Mouse (Mus musculus) kidney, postnatal 0 days (tissue): ENCODE data around the gene Dcaf10. TPM values are rescaled to one million over a fixed set of nuclear protein-coding genes. Genes with fewer than 3 reads are reported as not detected.
A peak's percentile ranks its signal among the peaks of the same experiment; 100 is the strongest.

ENCODE experiments used
- ATAC-seq: fragments of 200-750 bp; cut with Nextera tagmentation; replicated peaks from 2 replicates; pipeline ENCODE4 v1.8.0; 2017; ENCODE audit warnings: low read depth, moderate number of reproducible peaks, moderate TSS enrichment, moderate library complexity; ENCODE audit not compliant: low FRiP score
- DNase-seq: peaks from one replicate; pipeline ENCODE4 v3.0.0-alpha.2; 2016; ENCODE audit warnings: low spot score
- H3K27ac ChIP-seq: fragments of 300-500 bp; sonication (generic); 2 replicates; pipeline ENCODE4 v1.5.1; 2014; ENCODE audit warnings: mild to moderate bottlenecking
- H3K27me3 ChIP-seq: fragments of 300-500 bp; sonication (generic); 2 replicates; pipeline ENCODE4 v1.6.1; 2014; ENCODE audit warnings: low read length, mixed read lengths; ENCODE audit not compliant: insufficient read depth
- H3K36me3 ChIP-seq: fragments of 300-500 bp; sonication (generic); 2 replicates; pipeline ENCODE4 v1.6.1; 2014; ENCODE audit warnings: low read length, mixed read lengths; ENCODE audit not compliant: insufficient read depth
- H3K4me1 ChIP-seq: fragments of 300-500 bp; sonication (generic); replicated peaks from 2 replicates; pipeline ENCODE4 v1.6.1; 2014; ENCODE audit warnings: antibody characterized with exemption, low read length, mixed read lengths; ENCODE audit not compliant: insufficient read depth
- H3K4me2 ChIP-seq: fragments of 300-500 bp; sonication (generic); 2 replicates; pipeline ENCODE4 v1.6.1; 2014; ENCODE audit warnings: mild to moderate bottlenecking, low read length, moderate library complexity, mixed read lengths
- H3K4me3 ChIP-seq: fragments of 300-500 bp; sonication (generic); replicated peaks from 2 replicates; pipeline ENCODE4 v1.5.1; 2014; ENCODE audit warnings: low read depth, low read length
- H3K9ac ChIP-seq: fragments of 300-500 bp; sonication (generic); 2 replicates; pipeline ENCODE4 v1.6.1; 2014; ENCODE audit warnings: low read depth, low read length
- H3K9me3 ChIP-seq: fragments of 300-500 bp; sonication (generic); replicated peaks from 2 replicates; pipeline ENCODE4 v1.6.1; 2016; ENCODE audit warnings: low read length, inconsistent platforms, mixed read lengths
- CTCF ChIP-seq: IDR thresholded peaks from 2 replicates; pipeline ENCODE4 v1.5.1; 2016; ENCODE audit warnings: antibody characterized with exemption, low read depth, mild to moderate bottlenecking, moderate library complexity
- WGBS: fragments of 180-500 bp; shearing (Covaris S2); extraction: QIAGEN DNeasy Blood & Tissue Kit; methylation state at CpG from one replicate; pipeline ENCODE4 v1.1.7; 2014; 5-methylcytosine and 5-hydroxymethylcytosine counted together
- polyA plus RNA-seq: library from polyadenylated mRNA; unstranded; fragments of >200 nt; fragmentation: Nextera tagmentation; extraction: Ambion mirVana; gene quantifications from 2 replicates; pipeline ENCODE4 v1.2.1, GENCODE M21; 2015

Dcaf10 gene
- polyA plus RNA-seq, 1 experiment from 2014 or later, result 12.4 TPM

GRCm38 (mm10) chr4:45407703-45408334 is 65.9 kb downstream of the Dcaf10 start:
- DNase-seq, result peak; percentile 63
- H3K4me2 ChIP-seq, result peak overlapping the region; percentile 87
- peaks cover 14% of the 10 kb centered on the region for H3K36me3 ChIP-seq
- ATAC-seq, result 0 out of 2 replicates have a peak, but pooled peaks have one; percentile 8
- peaks cover 10% of the 10 kb centered on the region; the same call in 1 of the 2 replicates for H3K4me1 ChIP-seq
- H3K9me3 ChIP-seq, result no peaks in the 10 kb centered on the region
- H3K27me3 ChIP-seq, result no peaks in the 10 kb centered on the region
- peak overlapping the region; percentile 98 for H3K27ac ChIP-seq
- H3K4me3 ChIP-seq, result peak overlapping the region; percentile 98
- TF ChIP-seq CTCF, result no peak
- under 1% methylated on average over 19 of the region's 19 CpGs for WGBS
- H3K9ac ChIP-seq, result peak overlapping the region; percentile 99

GRCm38 (mm10) chr4:45408427-45409132 is 66.7 kb downstream of the Dcaf10 start, which contains the start of gene Slc25a51:
Gene Slc25a51, minus strand, starts transcription at chr4:45408766.
- Histone ChIP-seq H3K9ac (peak within 1 kb of the TSS; percentile 99), H3K4me1 (peaks cover 10% of the 10 kb centered on the region; the same call in 1 of the 2 replicates), H3K4me2 (peak within 1 kb of the TSS; percentile 87), H3K4me3 (peak within 1 kb of the TSS; percentile 98), H3K36me3 (peaks cover 6% of the 10 kb centered on the region), H3K27ac (peak within 1 kb of the TSS; percentile 98), H3K9me3 (no peaks in the 10 kb centered on the region), H3K27me3 (no peaks in the 10 kb centered on the region)
- no peak for TF ChIP-seq CTCF
- WGBS, result under 1% methylated on average over 67 of the region's 67 CpGs
- ATAC-seq (peak; percentile 96), DNase-seq (peak; percentile 97)

GRCm38 (mm10) chr4:45409270-45409669 is 67.4 kb downstream of the Dcaf10 start:
- Histone ChIP-seq H3K9me3 (no peaks in the 10 kb centered on the region), H3K4me3 (peak overlapping the region; percentile 98), H3K27me3 (no peaks in the 10 kb centered on the region), H3K27ac (peak overlapping the region; percentile 98), H3K4me2 (peak overlapping the region; percentile 87), H3K36me3 (no peaks in the 10 kb centered on the region), H3K4me1 (peaks cover 10% of the 10 kb centered on the region; the same call in 1 of the 2 replicates), H3K9ac (peak overlapping the region; percentile 99)
- WGBS, result 1% methylated on average over 10 of the region's 10 CpGs
- ATAC-seq, result peak; percentile 67
- DNase-seq, result peak; percentile 89
- TF ChIP-seq CTCF, result peak; percentile 19; the same call in 1 of the 2 replicates

DNA sequence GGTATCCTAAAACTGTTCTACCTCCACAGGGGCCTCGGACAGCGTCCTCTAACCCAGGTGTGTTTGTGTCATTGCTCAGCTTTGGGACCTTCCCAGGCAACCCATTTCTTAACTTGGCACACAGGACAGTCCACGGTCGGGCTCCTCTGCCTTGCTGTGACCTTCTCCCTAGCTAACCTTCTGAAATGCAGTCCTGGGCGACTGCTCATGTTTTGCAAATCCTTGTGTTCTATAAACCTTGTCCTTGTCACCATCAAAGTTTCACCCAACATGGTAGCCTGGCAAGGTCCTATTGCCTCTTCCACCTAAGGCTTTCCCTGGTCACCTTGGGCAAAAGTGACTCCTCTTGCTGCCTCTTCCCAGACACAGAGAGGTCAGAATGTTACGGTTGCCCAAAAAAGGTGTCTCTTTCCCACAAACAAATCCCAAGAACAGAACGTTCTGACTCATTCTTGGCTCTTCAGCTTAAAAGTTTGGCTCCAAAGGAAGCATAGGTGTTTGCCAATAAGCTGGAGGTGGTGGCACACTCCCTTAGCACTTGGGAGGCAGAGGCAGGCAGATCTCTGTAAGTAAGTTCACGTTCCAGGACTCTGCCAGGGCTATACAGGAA is 69.4 kb downstream of the Dcaf10 start:
- DNase-seq (no peak), ATAC-seq (no peak)
- no peak overlapping the region for H3K4me2 ChIP-seq
- H3K27me3 ChIP-seq, result no peaks in the 10 kb centered on the region
- H3K9ac ChIP-seq, result no peak overlapping the region
- H3K27ac ChIP-seq, result no peak overlapping the region
- 92% methylated on average over 8 of the region's 8 CpGs for WGBS
- peaks cover 3% of the 10 kb centered on the region; the same call in 1 of the 2 replicates for H3K4me1 ChIP-seq
- TF ChIP-seq CTCF, result no peak
- H3K9me3 ChIP-seq, result no peaks in the 10 kb centered on the region
- H3K36me3 ChIP-seq, result no peaks in the 10 kb centered on the region
- no peak overlapping the region for H3K4me3 ChIP-seq

- Histone ChIP-seq H3K27me3 (no peaks in the 10 kb centered on the region), H3K4me2 (no peak overlapping the region), H3K27ac (no peak overlapping the region), H3K4me3 (no peak overlapping the region), H3K9me3 (no peaks in the 10 kb centered on the region), H3K36me3 (no peaks in the 10 kb centered on the region), H3K4me1 (0 out of 2 replicates have a peak, but pooled peaks cover 1% of the 10 kb centered on the region), H3K9ac (no peak overlapping the region)
- TF ChIP-seq CTCF, result no peak
- DNase-seq (no peak), ATAC-seq (no peak)
- WGBS, result 72% methylated on average over 16 of the region's 16 CpGs
These were observed 70.7 kb downstream of the Dcaf10 start for GRCm38 (mm10) chr4:45412433-45413192.
